Mouse (Mus musculus): ENCODE data around the gene Cinp. TPM values are rescaled to one million over a fixed set of nuclear protein-coding genes. Genes with fewer than 3 reads are reported as not detected.
A peak's percentile ranks its signal among the peaks of the same experiment; 100 is the strongest.

Cinp gene
- polyA plus RNA-seq, 1 experiment from 2014 or later = 66.9 TPM

GRCm38 (mm10) chr12:110841731-110842493 lies 47.0 kb downstream of the Cinp start:
- H3K4me2 ChIP-seq = no peak overlapping the region

GRCm38 (mm10) chr12:110840348-110841198 lies 48.4 kb downstream of the Cinp start, which contains the start of gene Mok:
Gene Mok (minus strand): TSS chr12:110840939.
- ATAC-seq (ENCODE audit: low read depth) = peak; percentile 85
- Histone ChIP-seq H3K36me3 (no peaks in the 10 kb centered on the region), H3K4me2 (peak within 1 kb of the TSS; percentile 72), H3K4me1 (replicated peaks) (peaks cover 46% of the 10 kb centered on the region), H3K9me3 (no peaks in the 10 kb centered on the region), H3K27me3 (peaks cover 18% of the 10 kb centered on the region), H3K9ac (peak within 1 kb of the TSS; percentile 71), H3K27ac (replicated peaks) (peak within 1 kb of the TSS; percentile 57), H3K4me3 (peak within 1 kb of the TSS; percentile 64)
- under 1% methylated on average over 71 of the region's 71 CpGs for WGBS

More at GRCm38 (mm10) chr12:110841731-110842493, 47.0 kb downstream of the Cinp start:
- Histone ChIP-seq H3K4me1 (replicated peaks) (peaks cover 44% of the 10 kb centered on the region), H3K9me3 (no peaks in the 10 kb centered on the region), H3K27ac (replicated peaks) (no peak overlapping the region), H3K9ac (no peak overlapping the region), H3K27me3 (peaks cover 29% of the 10 kb centered on the region), H3K4me3 (no peak overlapping the region), H3K36me3 (no peaks in the 10 kb centered on the region)
- ATAC-seq (ENCODE audit: low read depth) = no peak
- WGBS = 72% methylated on average over 5 of the region's 5 CpGs

GRCm38 (mm10) chr12:110837850-110838249 lies 51.1 kb downstream of the Cinp start:
- no peak overlapping the region for H3K9ac ChIP-seq
- H3K36me3 ChIP-seq = no peaks in the 10 kb centered on the region
- H3K4me1 ChIP-seq (replicated peaks) = peaks cover 32% of the 10 kb centered on the region
- H3K27ac ChIP-seq (replicated peaks) = no peak overlapping the region; the same call in 1 of the 2 replicates
- no peaks in the 10 kb centered on the region for H3K9me3 ChIP-seq
- 83% methylated on average over 8 of the region's 8 CpGs for WGBS
- H3K27me3 ChIP-seq = no peaks in the 10 kb centered on the region
- ATAC-seq (ENCODE audit: low read depth) = no peak
- no peak overlapping the region for H3K4me2 ChIP-seq
- H3K4me3 ChIP-seq = no peak overlapping the region

- 27% methylated on average over 5 of the region's 5 CpGs for WGBS
- H3K4me3 ChIP-seq = no peak overlapping the region
- H3K9ac ChIP-seq = peak overlapping the region; percentile 2; the same call in 1 of the 2 replicates
- peak overlapping the region; percentile 34 for H3K4me2 ChIP-seq
- H3K27ac ChIP-seq (replicated peaks) = peak overlapping the region; percentile 84
- no peaks in the 10 kb centered on the region for H3K9me3 ChIP-seq
- no peak for ATAC-seq (ENCODE audit: low read depth)
- no peaks in the 10 kb centered on the region for H3K27me3 ChIP-seq
- H3K4me1 ChIP-seq (replicated peaks) = peaks cover 32% of the 10 kb centered on the region
- H3K36me3 ChIP-seq = no peaks in the 10 kb centered on the region
Observed at GRCm38 (mm10) chr12:110837192-110837841, 51.6 kb downstream of the Cinp start.

- Histone ChIP-seq H3K9me3 (no peaks in the 10 kb centered on the region), H3K4me2 (peak overlapping the region; percentile 34), H3K36me3 (no peaks in the 10 kb centered on the region), H3K27me3 (no peaks in the 10 kb centered on the region), H3K9ac (peak overlapping the region; percentile 2; the same call in 1 of the 2 replicates), H3K27ac (replicated peaks) (peak overlapping the region; percentile 84), H3K4me1 (replicated peaks) (peaks cover 32% of the 10 kb centered on the region), H3K4me3 (no peak overlapping the region)
- 38% methylated on average over 6 of the region's 6 CpGs for WGBS
- no peak for ATAC-seq (ENCODE audit: low read depth)
Observed at GRCm38 (mm10) chr12:110836729-110837128, 52.2 kb downstream of the Cinp start.

GRCm38 (mm10) chr12:110835182-110835581 lies 53.8 kb downstream of the Cinp start:
- Histone ChIP-seq H3K4me2 (no peak overlapping the region), H3K4me3 (no peak overlapping the region), H3K9me3 (no peaks in the 10 kb centered on the region), H3K4me1 (replicated peaks) (peaks cover 30% of the 10 kb centered on the region), H3K27me3 (no peaks in the 10 kb centered on the region), H3K36me3 (no peaks in the 10 kb centered on the region), H3K27ac (replicated peaks) (no peak overlapping the region), H3K9ac (no peak overlapping the region)
- 99% methylated on average over 3 of the region's 3 CpGs for WGBS
- no peak for ATAC-seq (ENCODE audit: low read depth)

GRCm38 (mm10) chr12:110830293-110831024 lies 58.5 kb downstream of the Cinp start:
- Histone ChIP-seq H3K27me3 (no peaks in the 10 kb centered on the region), H3K4me1 (replicated peaks) (0 out of 2 replicates have a peak, but pooled peaks cover 4% of the 10 kb centered on the region), H3K9me3 (no peaks in the 10 kb centered on the region), H3K4me2 (no peak overlapping the region), H3K4me3 (no peak overlapping the region), H3K9ac (no peak overlapping the region), H3K36me3 (no peaks in the 10 kb centered on the region), H3K27ac (replicated peaks) (no peak overlapping the region)
- no peak for ATAC-seq (ENCODE audit: low read depth)
- WGBS = 86% methylated on average over 9 of the region's 11 CpGs

GRCm38 (mm10) chr12:110828908-110829307 lies 60.0 kb downstream of the Cinp start:
- Histone ChIP-seq H3K9ac (no peak overlapping the region), H3K27ac (replicated peaks) (no peak overlapping the region), H3K4me1 (replicated peaks) (no peaks in the 10 kb centered on the region), H3K4me2 (no peak overlapping the region), H3K4me3 (no peak overlapping the region), H3K27me3 (no peaks in the 10 kb centered on the region), H3K36me3 (no peaks in the 10 kb centered on the region), H3K9me3 (no peaks in the 10 kb centered on the region)
- no peak for ATAC-seq (ENCODE audit: low read depth)
- 94% methylated on average over 4 of the region's 4 CpGs for WGBS

Other genes with a start within 250 kb of the Cinp start
- gene 1700001K19Rik, start 206.5 kb downstream of the Cinp start, polyA plus RNA-seq (2015; fragmentation: Nextera tagmentation; extraction: Ambion mirVana) = 0.28 TPM in 1 of 2 replicates, not detected in the other
- gene Hsp90aa1, start 186.4 kb downstream of the Cinp start, polyA plus RNA-seq (2015; fragmentation: Nextera tagmentation; extraction: Ambion mirVana) = 1,439 and 1,490 TPM in 2 replicates
- gene Wdr20, start 151.2 kb downstream of the Cinp start, polyA plus RNA-seq (2015; fragmentation: Nextera tagmentation; extraction: Ambion mirVana) = 27.1 and 28.0 TPM in 2 replicates
- gene Mok, start 48.2 kb downstream of the Cinp start, polyA plus RNA-seq (2015; fragmentation: Nextera tagmentation; extraction: Ambion mirVana) = 10.8 and 11.7 TPM in 2 replicates
- gene Zfp839, start 38.9 kb downstream of the Cinp start, polyA plus RNA-seq (2015; fragmentation: Nextera tagmentation; extraction: Ambion mirVana) = 3.9 and 4.3 TPM in 2 replicates
- gene Tecpr2, start 119 bp upstream of the Cinp start, polyA plus RNA-seq (2015; fragmentation: Nextera tagmentation; extraction: Ambion mirVana) = 6.1 and 6.3 TPM in 2 replicates
- 7.2 and 7.8 TPM in 2 replicates for gene Ankrd9, start 89.9 kb upstream of the Cinp start, polyA plus RNA-seq (2015; fragmentation: Nextera tagmentation; extraction: Ambion mirVana)
- 5.8 and 6.8 TPM in 2 replicates for gene Rcor1, start 150.2 kb upstream of the Cinp start, polyA plus RNA-seq (2015; fragmentation: Nextera tagmentation; extraction: Ambion mirVana)

Measured in neural tube, embryonic 13.5 days (tissue).